Mouse (Mus musculus) heart, embryonic 10.5 days (tissue): Measurements from ENCODE around the gene Fgf10. TPM values are rescaled to one million over a fixed set of nuclear protein-coding genes. Genes with fewer than 3 reads are reported as not detected.

Source experiments
- DNase-seq: peaks from one replicate; pipeline ENCODE4 v3.0.0-alpha.2; 2017; ENCODE audit warnings: low spot score
- H3K27ac ChIP-seq: fragments of 300-500 bp; sonication (generic); 2 replicates; pipeline ENCODE4 v1.5.1; 2016; ENCODE audit warnings: mild to moderate bottlenecking
- H3K27me3 ChIP-seq: fragments of 300-500 bp; sonication (generic); 2 replicates; pipeline ENCODE4 v1.6.1; 2016; ENCODE audit warnings: mild to moderate bottlenecking; ENCODE audit not compliant: poor library complexity, insufficient read depth, severe bottlenecking
- H3K36me3 ChIP-seq: fragments of 300-500 bp; sonication (generic); 2 replicates; pipeline ENCODE4 v1.6.1; 2016; ENCODE audit warnings: mild to moderate bottlenecking, moderate library complexity
- H3K4me1 ChIP-seq: fragments of 300-500 bp; sonication (generic); 2 replicates; pipeline ENCODE4 v1.6.1; 2016; ENCODE audit warnings: mild to moderate bottlenecking
- H3K4me3 ChIP-seq: fragments of 300-500 bp; sonication (generic); 2 replicates; pipeline ENCODE4 v1.5.1; 2016; ENCODE audit warnings: mild to moderate bottlenecking, moderate library complexity
- H3K9me3 ChIP-seq: fragments of 300-500 bp; sonication (generic); 2 replicates; pipeline ENCODE4 v1.6.1; 2016; ENCODE audit warnings: mild to moderate bottlenecking, moderate library complexity
- WGBS: fragments of 180-500 bp; shearing (Covaris S2); methylation state at CpG from one replicate; pipeline ENCODE4 v1.1.7; 2016; 5-methylcytosine and 5-hydroxymethylcytosine counted together
- polyA plus RNA-seq: library from polyadenylated mRNA; unstranded; fragments of >200 nt; fragmentation: Nextera tagmentation; extraction: Ambion mirVana; gene quantifications from 2 replicates; pipeline ENCODE4 v1.2.1, GENCODE M21; 2016

The Fgf10 gene
- polyA plus RNA-seq, 1 experiment from 2014 or later: 4.9 TPM

- Histone ChIP-seq H3K27ac (no peak overlapping the region), H3K36me3 (no peaks in the 10 kb centered on the region), H3K4me1 (no peaks in the 10 kb centered on the region), H3K27me3 (peaks cover 6% of the 10 kb centered on the region; the same call in 1 of the 2 replicates), H3K4me3 (no peak overlapping the region), H3K9me3 (no peaks in the 10 kb centered on the region)
- DNase-seq: no peak
- WGBS: 8% methylated on average over 4 of the region's 4 CpGs
These were observed 25.5 kb downstream of the Fgf10 start for GRCm38 (mm10) chr13:118695103-118695502.

- Histone ChIP-seq H3K36me3 (no peaks in the 10 kb centered on the region), H3K4me3 (no peak overlapping the region), H3K9me3 (no peaks in the 10 kb centered on the region), H3K27me3 (no peaks in the 10 kb centered on the region), H3K4me1 (no peaks in the 10 kb centered on the region), H3K27ac (no peak overlapping the region)
- DNase-seq: no peak
These were observed 34.1 kb downstream of the Fgf10 start for GRCm38 (mm10) chr13:118703727-118704126.

- Histone ChIP-seq H3K4me3 (no peak overlapping the region), H3K27ac (no peak overlapping the region), H3K27me3 (no peaks in the 10 kb centered on the region), H3K4me1 (no peaks in the 10 kb centered on the region), H3K36me3 (no peaks in the 10 kb centered on the region), H3K9me3 (no peaks in the 10 kb centered on the region)
- DNase-seq: no peak
- 64% methylated on average over 3 of the region's 3 CpGs for WGBS
These were observed 36.1 kb downstream of the Fgf10 start for GRCm38 (mm10) chr13:118705716-118706115.

GRCm38 (mm10) chr13:118709912-118710311 is 40.3 kb downstream of the Fgf10 start:
- 24% methylated on average over 1 of the region's 1 CpGs for WGBS
- H3K9me3 ChIP-seq: no peaks in the 10 kb centered on the region

GRCm38 (mm10) chr13:118713626-118714150 is 44.1 kb downstream of the Fgf10 start:
- H3K4me3 ChIP-seq: peak overlapping the region; percentile 70
- peaks cover 14% of the 10 kb centered on the region; the same call in 1 of the 2 replicates for H3K27me3 ChIP-seq
- no peaks in the 10 kb centered on the region for H3K36me3 ChIP-seq
- peaks cover 11% of the 10 kb centered on the region; the same call in 1 of the 2 replicates for H3K4me1 ChIP-seq
- DNase-seq: no peak
- peak overlapping the region; percentile 77; the same call in 1 of the 2 replicates for H3K27ac ChIP-seq
- under 1% methylated on average over 14 of the region's 14 CpGs for WGBS
- H3K9me3 ChIP-seq: no peaks in the 10 kb centered on the region

More at GRCm38 (mm10) chr13:118709912-118710311, 40.3 kb downstream of the Fgf10 start:
- H3K27me3 ChIP-seq: no peaks in the 10 kb centered on the region
- no peak overlapping the region for H3K4me3 ChIP-seq
- H3K27ac ChIP-seq: no peak overlapping the region
- H3K36me3 ChIP-seq: no peaks in the 10 kb centered on the region
- no peak for DNase-seq
- peaks cover under 1% of the 10 kb centered on the region; the same call in 1 of the 2 replicates for H3K4me1 ChIP-seq

GRCm38 (mm10) chr13:118714284-118715065 is 44.9 kb downstream of the Fgf10 start:
- H3K27ac ChIP-seq: peak overlapping the region; percentile 77
- WGBS: under 1% methylated on average over 35 of the region's 36 CpGs
- no peaks in the 10 kb centered on the region for H3K36me3 ChIP-seq

GRCm38 (mm10) chr13:118715066-118716018 is 45.8 kb downstream of the Fgf10 start:
- H3K4me3 ChIP-seq: peak overlapping the region; percentile 70
- WGBS: 1% methylated on average over 31 of the region's 31 CpGs
- peaks cover 14% of the 10 kb centered on the region; the same call in 1 of the 2 replicates for H3K27me3 ChIP-seq
- peaks cover 11% of the 10 kb centered on the region; the same call in 1 of the 2 replicates for H3K4me1 ChIP-seq
- peak; percentile 76 for DNase-seq
- H3K36me3 ChIP-seq: no peaks in the 10 kb centered on the region
- no peaks in the 10 kb centered on the region for H3K9me3 ChIP-seq
- peak overlapping the region; percentile 77; the same call in 1 of the 2 replicates for H3K27ac ChIP-seq

More at GRCm38 (mm10) chr13:118714284-118715065, 44.9 kb downstream of the Fgf10 start:
- H3K4me3 ChIP-seq: peak overlapping the region; percentile 70
- H3K27me3 ChIP-seq: peaks cover 14% of the 10 kb centered on the region; the same call in 1 of the 2 replicates
- no peaks in the 10 kb centered on the region for H3K9me3 ChIP-seq
- peaks cover 11% of the 10 kb centered on the region; the same call in 1 of the 2 replicates for H3K4me1 ChIP-seq
- DNase-seq: no peak

GRCm38 (mm10) chr13:118716265-118716664 is 46.7 kb downstream of the Fgf10 start:
- 8% methylated on average over 8 of the region's 8 CpGs for WGBS
- H3K4me3 ChIP-seq: peak overlapping the region; percentile 70
- H3K27ac ChIP-seq: no peak overlapping the region
- H3K27me3 ChIP-seq: peaks cover 14% of the 10 kb centered on the region; the same call in 1 of the 2 replicates
- H3K4me1 ChIP-seq: peaks cover 11% of the 10 kb centered on the region; the same call in 1 of the 2 replicates
- no peaks in the 10 kb centered on the region for H3K36me3 ChIP-seq
- no peak for DNase-seq
- no peaks in the 10 kb centered on the region for H3K9me3 ChIP-seq

GRCm38 (mm10) chr13:118716726-118717125 is 47.1 kb downstream of the Fgf10 start:
- Histone ChIP-seq H3K27me3 (peaks cover 14% of the 10 kb centered on the region; the same call in 1 of the 2 replicates), H3K4me3 (peak overlapping the region; percentile 70), H3K27ac (no peak overlapping the region), H3K36me3 (no peaks in the 10 kb centered on the region), H3K4me1 (peaks cover 11% of the 10 kb centered on the region; the same call in 1 of the 2 replicates), H3K9me3 (no peaks in the 10 kb centered on the region)
- WGBS: 41% methylated on average over 1 of the region's 1 CpGs
- no peak for DNase-seq

- Histone ChIP-seq H3K27me3 (peaks cover 14% of the 10 kb centered on the region; the same call in 1 of the 2 replicates), H3K4me3 (no peak overlapping the region), H3K36me3 (no peaks in the 10 kb centered on the region), H3K27ac (no peak overlapping the region), H3K4me1 (peaks cover 11% of the 10 kb centered on the region; the same call in 1 of the 2 replicates), H3K9me3 (no peaks in the 10 kb centered on the region)
- no peak for DNase-seq
- 64% methylated on average over 3 of the region's 3 CpGs for WGBS
These were observed 48.8 kb downstream of the Fgf10 start for GRCm38 (mm10) chr13:118718396-118718795.

GRCm38 (mm10) chr13:118721668-118722067 is 52.1 kb downstream of the Fgf10 start:
- H3K4me1 ChIP-seq: no peaks in the 10 kb centered on the region
- no peaks in the 10 kb centered on the region for H3K36me3 ChIP-seq
- no peak overlapping the region for H3K27ac ChIP-seq
- H3K27me3 ChIP-seq: 0 out of 2 replicates have a peak, but pooled peaks cover 7% of the 10 kb centered on the region
- DNase-seq: no peak
- 64% methylated on average over 1 of the region's 1 CpGs for WGBS
- no peak overlapping the region for H3K4me3 ChIP-seq
- no peaks in the 10 kb centered on the region for H3K9me3 ChIP-seq

GRCm38 (mm10) chr13:118731850-118732552 is 62.4 kb downstream of the Fgf10 start:
- H3K9me3 ChIP-seq: no peaks in the 10 kb centered on the region
- H3K27ac ChIP-seq: peak overlapping the region; percentile 69
- H3K4me3 ChIP-seq: peak overlapping the region; percentile 36
- no peak for DNase-seq
- H3K36me3 ChIP-seq: no peaks in the 10 kb centered on the region
- 45% methylated on average over 12 of the region's 12 CpGs for WGBS
- H3K27me3 ChIP-seq: no peaks in the 10 kb centered on the region
- H3K4me1 ChIP-seq: no peaks in the 10 kb centered on the region; the same call in 1 of the 2 replicates
